Mouse (Mus musculus): ENCODE measurements at regions not wholly inside any gene's neighbourhood (a gene's known extent, or its start where the extent isn't known, plus 50 kb on each side); places are given as distances from the start of the nearest gene placed in this dataset.
"Not testable (repeated sequence)": the region's sequence is repeated elsewhere in the genome, so short reads cannot be mapped to it uniquely, and the experiment has no call there.

DNA sequence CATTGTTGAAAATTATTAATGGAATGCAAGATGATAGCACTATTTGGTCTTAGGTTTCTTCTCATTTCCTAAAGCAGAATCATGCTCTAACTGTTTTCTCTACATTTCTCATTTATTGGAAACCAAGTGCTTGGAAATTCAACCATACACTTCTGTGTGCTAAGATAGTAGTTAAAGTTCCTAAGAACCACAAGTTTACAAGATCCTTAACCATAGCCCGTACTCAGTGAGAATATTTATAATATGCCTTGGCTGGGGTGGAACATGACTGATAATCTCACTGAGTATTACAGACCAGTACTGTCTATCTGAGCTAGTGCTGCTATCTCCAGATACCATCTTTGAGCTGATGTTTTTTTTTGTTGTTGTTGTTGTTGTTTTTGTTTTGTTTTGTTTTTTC is 236.9 kb upstream of the Tmem196 start:
- not testable (repeated sequence) for TF ChIP-seq POLR2A (IDR thresholded peaks at IDR 0.05; ENCODE audit: borderline replicate concordance, extremely low read depth, insufficient read depth, insufficient read length, poor library complexity, severe bottlenecking); CTCF (IDR thresholded peaks at IDR 0.05; ENCODE audit: borderline replicate concordance, extremely low read depth, insufficient read depth, insufficient read length)

Measured in brain, embryonic 14.5 days (tissue).